Mouse (Mus musculus): Measurements from ENCODE around the gene Etv6. TPM values are rescaled to one million over a fixed set of nuclear protein-coding genes. Genes with fewer than 3 reads are reported as not detected.

The Etv6 gene
- total and polyA plus RNA-seq, 3 experiments, result 10.4 to 58.9 (median 28.9) TPM

GRCm38 (mm10) chr6:134262911-134263607 lies 227.6 kb downstream of the Etv6 start:
- Histone ChIP-seq H3K27me3 (ENCODE audit: insufficient read depth, low read length) (no peaks in the 10 kb centered on the region), H3K4me1 (ENCODE audit: insufficient read depth, low read depth, low read length) (no peaks in the 10 kb centered on the region), H3K36me3 (replicated peaks) (peaks cover 88% of the 10 kb centered on the region), H3K4me3 (ENCODE audit: low read depth, low read length) (no peak overlapping the region), H3K9me3 (replicated peaks) (peaks cover 8% of the 10 kb centered on the region; the same call in 1 of the 2 replicates)
- ATAC-seq (ENCODE audit: extremely low read depth, insufficient number of reproducible peaks, low FRiP score, poor library complexity, severe bottlenecking), result no peak
- TF ChIP-seq TAL1 (conservative IDR thresholded peaks at IDR 0.05; ENCODE audit: low read depth, low read length) (no peak), GATA2 (IDR thresholded peaks at IDR 0.05; ENCODE audit: borderline replicate concordance, low read depth, low read length) (no peak), CTCF (IDR thresholded peaks at IDR 0.05; ENCODE audit: low read depth, low read length) (no peak), POLR2AphosphoS5 (IDR thresholded peaks at IDR 0.05; ENCODE audit: insufficient replicate concordance, low read depth, low read length) (no peak), GATA1 (IDR thresholded peaks at IDR 0.05; ENCODE audit: borderline replicate concordance, low read length) (no peak)
- DNase-seq (ENCODE audit: low spot score), result no peak

- DNase-seq (ENCODE audit: low spot score), result no peak
- H3K9me3 ChIP-seq (replicated peaks), result no peaks in the 10 kb centered on the region
- no peaks in the 10 kb centered on the region; the same call in 1 of the 2 replicates for H3K27me3 ChIP-seq (ENCODE audit: insufficient read depth, low read length)
- no peak overlapping the region for H3K4me3 ChIP-seq (ENCODE audit: low read depth, low read length)
- H3K36me3 ChIP-seq (replicated peaks), result peaks cover 24% of the 10 kb centered on the region
- no peaks in the 10 kb centered on the region for H3K4me1 ChIP-seq (ENCODE audit: insufficient read depth, low read depth, low read length)
- ATAC-seq (ENCODE audit: extremely low read depth, insufficient number of reproducible peaks, low FRiP score, poor library complexity, severe bottlenecking), result no peak
- no peak for TF ChIP-seq GATA1 (IDR thresholded peaks at IDR 0.05; ENCODE audit: borderline replicate concordance, low read length)
- TF ChIP-seq CTCF (IDR thresholded peaks at IDR 0.05; ENCODE audit: low read depth, low read length), result no peak
- no peak for TF ChIP-seq TAL1 (conservative IDR thresholded peaks at IDR 0.05; ENCODE audit: low read depth, low read length)
- TF ChIP-seq POLR2AphosphoS5 (IDR thresholded peaks at IDR 0.05; ENCODE audit: insufficient replicate concordance, low read depth, low read length), result no peak
- no peak for TF ChIP-seq GATA2 (IDR thresholded peaks at IDR 0.05; ENCODE audit: borderline replicate concordance, low read depth, low read length)
Observed at GRCm38 (mm10) chr6:134273884-134274283, 238.4 kb downstream of the Etv6 start.

- H3K9me3 ChIP-seq (replicated peaks), result no peaks in the 10 kb centered on the region
- no peak for DNase-seq (ENCODE audit: low spot score)
- TF ChIP-seq POLR2AphosphoS5 (IDR thresholded peaks at IDR 0.05; ENCODE audit: insufficient replicate concordance, low read depth, low read length), result no peak
- no peak for TF ChIP-seq CTCF (IDR thresholded peaks at IDR 0.05; ENCODE audit: low read depth, low read length)
- TF ChIP-seq TAL1 (conservative IDR thresholded peaks at IDR 0.05; ENCODE audit: low read depth, low read length), result no peak
- TF ChIP-seq GATA2 (IDR thresholded peaks at IDR 0.05; ENCODE audit: borderline replicate concordance, low read depth, low read length), result no peak
- TF ChIP-seq GATA1 (IDR thresholded peaks at IDR 0.05; ENCODE audit: borderline replicate concordance, low read length), result no peak
- peaks cover 2% of the 10 kb centered on the region for H3K36me3 ChIP-seq (replicated peaks)
- ATAC-seq (ENCODE audit: extremely low read depth, insufficient number of reproducible peaks, low FRiP score, poor library complexity, severe bottlenecking), result no peak
- no peaks in the 10 kb centered on the region for H3K4me1 ChIP-seq (ENCODE audit: insufficient read depth, low read depth, low read length)
- no peak overlapping the region for H3K4me3 ChIP-seq (ENCODE audit: low read depth, low read length)
- H3K27me3 ChIP-seq (ENCODE audit: insufficient read depth, low read length), result peaks cover 5% of the 10 kb centered on the region
Observed at GRCm38 (mm10) chr6:134276954-134277353, 241.5 kb downstream of the Etv6 start.

GRCm38 (mm10) chr6:134282095-134282494 lies 246.6 kb downstream of the Etv6 start:
- ATAC-seq (ENCODE audit: extremely low read depth, insufficient number of reproducible peaks, low FRiP score, poor library complexity, severe bottlenecking) (no peak), DNase-seq (ENCODE audit: low spot score) (no peak)
- no peaks in the 10 kb centered on the region for H3K4me1 ChIP-seq (ENCODE audit: insufficient read depth, low read depth, low read length)
- TF ChIP-seq GATA1 (IDR thresholded peaks at IDR 0.05; ENCODE audit: borderline replicate concordance, low read length) (no peak), GATA2 (IDR thresholded peaks at IDR 0.05; ENCODE audit: borderline replicate concordance, low read depth, low read length) (no peak)
- H3K9me3 ChIP-seq (replicated peaks), result no peaks in the 10 kb centered on the region
- H3K36me3 ChIP-seq (replicated peaks), result no peaks in the 10 kb centered on the region
- peaks cover 5% of the 10 kb centered on the region for H3K27me3 ChIP-seq (ENCODE audit: insufficient read depth, low read length)
- H3K4me3 ChIP-seq (ENCODE audit: low read depth, low read length), result no peak overlapping the region

- no peaks in the 10 kb centered on the region for H3K36me3 ChIP-seq (replicated peaks)
- TF ChIP-seq GATA1 (IDR thresholded peaks at IDR 0.05; ENCODE audit: borderline replicate concordance, low read length), result no peak
- ATAC-seq (ENCODE audit: extremely low read depth, insufficient number of reproducible peaks, low FRiP score, poor library complexity, severe bottlenecking), result no peak
- peaks cover 10% of the 10 kb centered on the region for H3K27me3 ChIP-seq (ENCODE audit: insufficient read depth, low read length)
- no peak for DNase-seq (ENCODE audit: low spot score)
- H3K4me3 ChIP-seq (ENCODE audit: low read depth, low read length), result no peak overlapping the region
- no peaks in the 10 kb centered on the region for H3K4me1 ChIP-seq (ENCODE audit: insufficient read depth, low read depth, low read length)
- H3K9me3 ChIP-seq (replicated peaks), result no peaks in the 10 kb centered on the region
Observed at GRCm38 (mm10) chr6:134291823-134292222, 256.3 kb downstream of the Etv6 start.

- no peaks in the 10 kb centered on the region for H3K9me3 ChIP-seq (replicated peaks)
- no peaks in the 10 kb centered on the region for H3K36me3 ChIP-seq (replicated peaks)
- H3K4me1 ChIP-seq (ENCODE audit: insufficient read depth, low read depth, low read length), result no peaks in the 10 kb centered on the region
- no peak overlapping the region for H3K4me3 ChIP-seq (ENCODE audit: low read depth, low read length)
- ATAC-seq (ENCODE audit: extremely low read depth, insufficient number of reproducible peaks, low FRiP score, poor library complexity, severe bottlenecking) (no peak), DNase-seq (ENCODE audit: low spot score) (no peak)
- TF ChIP-seq TAL1 (conservative IDR thresholded peaks at IDR 0.05; ENCODE audit: low read depth, low read length) (no peak), GATA1 (IDR thresholded peaks at IDR 0.05; ENCODE audit: borderline replicate concordance, low read length) (no peak), POLR2AphosphoS5 (IDR thresholded peaks at IDR 0.05; ENCODE audit: insufficient replicate concordance, low read depth, low read length) (no peak), GATA2 (IDR thresholded peaks at IDR 0.05; ENCODE audit: borderline replicate concordance, low read depth, low read length) (no peak), CTCF (IDR thresholded peaks at IDR 0.05; ENCODE audit: low read depth, low read length) (no peak)
- peaks cover 10% of the 10 kb centered on the region for H3K27me3 ChIP-seq (ENCODE audit: insufficient read depth, low read length)
Observed at GRCm38 (mm10) chr6:134292404-134292803, 256.9 kb downstream of the Etv6 start.

All from G1E (cell line).